Mouse (Mus musculus) heart, postnatal 0 days (tissue): ENCODE results near the gene Tspyl3.

Source experiments
- CTCF ChIP-seq: IDR thresholded peaks from 2 replicates; pipeline ENCODE4 v1.5.1; 2016; ENCODE audit warnings: antibody characterized with exemption, control low read depth, low read depth
- EP300 ChIP-seq: IDR thresholded peaks from 2 replicates; pipeline ENCODE4 v1.6.1; 2016; ENCODE audit warnings: antibody characterized with exemption, low read depth

DNA sequence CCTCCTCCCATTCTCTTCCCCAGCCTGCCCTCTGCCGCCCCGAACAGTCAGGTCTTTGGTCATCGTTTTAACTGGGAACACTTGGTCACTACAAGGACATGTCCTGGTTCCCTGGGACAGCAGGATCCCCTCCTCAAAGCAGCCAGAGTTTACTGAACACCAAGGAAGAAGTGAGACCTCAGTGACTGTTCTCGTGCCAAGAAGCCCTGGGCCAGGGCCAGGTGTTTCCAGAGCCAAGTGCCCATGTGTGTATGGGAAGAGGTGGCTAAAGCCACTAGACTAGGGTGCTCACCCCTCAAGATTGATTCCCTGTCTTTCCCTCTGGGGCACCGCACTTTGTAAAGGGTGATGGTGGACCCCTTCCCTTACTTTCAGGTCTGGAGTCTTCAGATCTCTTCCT is 16.0 kb downstream of the Tspyl3 start:
- TF ChIP-seq CTCF (no peak), EP300 (no peak)
